Mouse (Mus musculus): ENCODE data around the gene Rps16.

The Rps16 gene

DNA sequence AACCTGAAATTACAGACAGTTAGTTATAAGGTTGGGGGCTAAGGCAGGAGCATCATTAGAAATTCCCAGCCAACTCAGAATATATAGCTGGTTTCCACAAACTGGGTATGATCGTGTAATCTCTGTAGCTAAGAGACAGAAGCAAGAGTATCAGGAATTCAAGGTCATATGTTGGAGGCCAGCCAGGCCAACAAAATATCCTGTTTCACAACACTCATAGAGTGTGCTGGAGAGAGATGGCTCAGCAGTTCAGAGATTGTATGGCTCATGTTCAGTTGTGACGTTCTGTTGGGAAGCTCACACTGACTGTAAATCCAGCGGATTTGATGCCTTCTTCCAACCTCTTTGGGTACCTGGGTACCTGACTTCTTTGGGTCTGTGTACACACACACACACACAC, 2.7 kb upstream of the Rps16 start:
- DNase-seq (ENCODE audit: low read depth, low spot score): no peak

- DNase-seq (ENCODE audit: low read depth, low spot score): no peak
These were observed 1.9 kb upstream of the Rps16 start for GRCm38 (mm10) chr7:28348601-28349000.

- no peak for DNase-seq (ENCODE audit: low read depth, low spot score)
These were observed 1.3 kb downstream of the Rps16 start for GRCm38 (mm10) chr7:28351676-28352191.

- no peak for DNase-seq (ENCODE audit: low read depth, low spot score)
These were observed 2.8 kb downstream of the Rps16 start for GRCm38 (mm10) chr7:28353267-28353666.

DNA sequence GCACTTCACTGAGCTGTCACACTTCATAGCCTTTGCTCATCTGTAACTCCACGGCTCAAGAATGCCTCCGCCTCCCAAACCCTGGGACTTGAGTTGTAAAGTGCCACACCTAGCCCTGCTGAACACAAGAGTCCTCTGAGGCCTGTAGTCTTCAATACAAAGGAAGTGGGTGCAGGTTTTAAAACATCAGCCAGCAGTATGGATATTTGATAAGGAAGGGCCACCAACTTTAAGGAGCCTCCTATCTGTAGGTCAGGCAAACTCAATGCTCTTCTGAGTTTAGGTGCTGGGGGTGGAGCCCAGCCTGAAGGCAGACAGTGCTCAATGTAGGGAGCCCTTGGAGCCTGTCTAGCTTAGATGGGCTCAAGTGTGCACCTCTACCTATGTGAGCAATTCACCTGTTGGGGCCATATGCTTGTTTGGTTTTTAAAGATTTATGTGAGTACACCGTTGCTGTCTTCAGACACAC, 3.7 kb downstream of the Rps16 start:
- DNase-seq (ENCODE audit: low read depth, low spot score): no peak

- no peak for DNase-seq (ENCODE audit: low read depth, low spot score)
These were observed 4.1 kb downstream of the Rps16 start for GRCm38 (mm10) chr7:28354596-28354995.

DNA sequence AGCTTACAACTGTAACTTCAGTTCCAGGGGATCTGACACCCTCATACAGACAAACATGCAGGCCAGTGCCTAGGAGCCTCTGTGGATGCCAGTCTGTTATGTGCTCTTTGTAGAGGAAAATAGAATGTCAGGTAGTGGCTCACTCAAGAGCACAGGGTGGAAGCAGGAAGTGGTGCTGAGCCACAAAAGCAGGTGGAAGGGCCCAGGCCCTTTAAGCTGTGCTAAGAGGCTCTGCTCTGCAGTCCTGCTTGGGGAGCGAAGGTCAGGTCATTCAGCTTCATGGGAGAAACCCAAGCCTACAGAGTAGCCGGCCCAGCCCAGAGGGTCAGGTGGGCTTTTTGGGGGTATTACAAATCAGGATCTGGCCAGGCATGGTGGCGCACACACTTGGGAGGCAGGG, 4.8 kb downstream of the Rps16 start:
- DNase-seq (ENCODE audit: low read depth, low spot score): no peak

DNA sequence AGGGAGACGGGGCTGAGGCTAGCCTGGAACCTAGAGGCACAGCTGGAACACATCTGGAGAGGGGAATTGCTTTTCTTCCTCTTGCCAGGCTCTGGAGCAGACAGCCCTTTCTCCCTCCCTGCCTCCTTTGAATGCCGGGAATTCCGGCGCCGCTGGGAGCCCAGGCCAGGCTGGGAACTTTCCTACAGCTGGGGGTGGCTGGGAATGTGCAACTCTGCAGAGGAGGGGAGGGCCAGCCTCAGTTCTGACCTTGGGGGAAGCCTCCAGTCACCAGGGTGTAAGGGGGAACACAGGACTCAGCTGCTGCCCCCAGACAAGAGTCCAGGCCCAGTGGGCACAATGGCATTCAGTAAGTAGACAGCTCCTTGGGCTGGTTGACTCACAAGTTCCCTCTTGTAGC, 6.5 kb downstream of the Rps16 start:
- no peak for DNase-seq (ENCODE audit: low read depth, low spot score)

DNA sequence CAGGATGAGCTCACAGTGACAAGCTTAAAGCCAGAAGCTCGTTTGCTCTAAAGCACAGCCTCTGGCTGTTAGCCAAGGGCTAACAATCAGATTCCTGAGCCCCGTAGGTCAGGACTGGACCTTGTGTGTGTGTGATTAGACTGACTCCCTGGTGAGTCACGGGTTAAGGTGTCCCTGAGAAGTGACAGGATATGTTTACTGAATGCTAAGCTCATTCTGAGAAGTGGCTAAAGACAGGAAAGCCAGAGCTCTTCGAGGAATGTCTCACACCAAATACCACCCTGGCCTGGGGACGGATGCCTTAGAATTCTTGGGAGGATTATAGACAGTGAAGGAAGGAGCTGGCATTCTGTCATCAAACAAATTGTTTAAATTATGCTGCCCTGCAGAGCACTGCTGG, 7.5 kb downstream of the Rps16 start:
- no peak for DNase-seq (ENCODE audit: low read depth, low spot score)

DNA sequence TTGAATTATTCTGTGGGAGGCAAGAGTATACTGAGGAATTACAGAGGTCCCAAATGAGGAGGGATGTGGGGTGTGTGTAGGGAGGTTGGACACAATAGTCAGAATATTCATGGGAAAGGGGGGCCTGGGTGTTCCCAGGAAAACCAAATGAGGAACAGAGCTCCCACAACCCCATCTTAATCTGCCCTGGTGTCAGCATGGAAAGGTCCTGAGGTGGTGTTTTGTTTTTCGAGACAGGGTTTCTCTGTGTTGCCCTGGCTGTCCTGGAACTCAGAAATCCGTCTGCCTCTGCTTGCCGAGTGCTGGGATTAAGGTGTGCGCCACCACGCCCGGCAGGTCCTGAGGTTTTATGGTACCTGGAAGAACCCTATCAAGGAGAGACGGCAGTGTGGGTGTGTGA, 8.0 kb downstream of the Rps16 start:
- DNase-seq (ENCODE audit: low read depth, low spot score): no peak

DNA sequence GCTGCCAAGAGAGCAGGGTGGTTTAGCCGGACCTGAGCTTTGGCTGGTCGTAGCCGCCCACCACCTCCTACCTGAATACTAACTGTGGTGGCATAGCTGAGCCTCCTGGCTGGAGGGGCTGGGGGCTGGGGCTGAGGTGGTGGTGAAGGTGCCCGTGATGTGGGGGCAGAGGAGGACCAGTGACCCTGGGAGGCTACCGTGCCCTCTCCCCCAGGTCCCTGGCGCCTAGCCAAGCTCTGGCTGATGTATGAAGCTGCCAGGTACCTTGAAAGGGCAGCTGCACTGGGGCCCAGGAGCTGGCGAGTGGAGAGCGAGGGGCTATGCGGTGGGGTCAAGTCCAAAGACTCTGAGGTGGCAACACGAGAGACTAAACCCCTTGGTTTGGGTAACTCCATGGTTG, 9.4 kb downstream of the Rps16 start:
- no peak for DNase-seq (ENCODE audit: low read depth, low spot score)

DNA sequence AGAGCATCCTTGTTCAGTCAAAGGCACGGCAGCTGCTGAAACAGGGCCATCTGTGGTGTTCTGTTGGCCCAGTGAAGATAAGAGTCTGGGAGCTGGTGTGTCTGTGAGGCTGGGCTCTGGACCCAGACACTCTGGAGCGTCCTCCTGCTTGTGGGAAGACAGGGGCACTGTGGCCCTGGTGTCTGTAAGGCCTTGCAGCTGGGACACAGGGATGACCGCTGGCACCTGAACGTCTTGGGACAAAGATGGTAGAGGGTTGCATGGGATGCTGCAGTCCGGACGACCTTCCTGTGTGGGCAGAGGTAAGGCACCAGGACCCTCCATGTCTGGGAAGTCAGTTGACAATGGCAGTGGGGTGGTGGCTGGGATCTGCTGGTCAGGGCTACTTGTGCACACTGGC, 9.8 kb downstream of the Rps16 start:
- DNase-seq (ENCODE audit: low read depth, low spot score): no peak

DNA sequence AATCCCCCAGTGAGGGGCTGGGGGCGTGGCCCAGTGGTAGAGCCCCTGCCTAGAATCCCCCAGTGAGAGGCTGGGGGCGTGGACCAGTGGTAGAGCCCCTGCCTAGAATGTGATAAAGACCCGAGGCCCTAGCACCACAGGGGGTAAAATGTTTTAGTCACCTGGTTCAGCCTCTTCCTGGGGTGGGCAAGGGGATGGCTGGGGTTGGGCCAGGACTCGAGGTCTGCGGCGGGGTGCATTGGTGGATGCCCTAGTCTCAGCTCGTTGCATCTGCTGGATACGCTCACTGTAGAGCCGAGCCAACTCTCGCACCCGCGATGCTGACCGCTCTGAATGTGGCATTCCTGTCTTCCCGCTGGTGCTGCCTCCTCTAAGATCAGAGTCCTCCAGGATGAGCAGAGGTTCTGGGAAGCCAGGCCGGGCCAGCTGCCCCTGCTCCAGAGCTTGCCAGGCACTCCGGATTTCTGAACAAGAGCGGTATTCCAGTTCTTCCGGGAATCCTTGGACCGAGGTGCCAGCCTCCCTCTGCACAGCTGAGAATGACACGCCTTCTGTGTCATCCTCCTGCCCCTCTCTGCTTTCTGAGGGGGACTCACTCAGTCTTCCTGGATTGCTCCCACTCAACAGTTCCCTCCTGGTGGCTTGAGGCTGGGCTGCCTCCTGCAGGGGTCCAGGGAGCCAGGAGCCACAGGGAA, 11.3 kb downstream of the Rps16 start:
- DNase-seq (ENCODE audit: low read depth, low spot score): no peak

DNA sequence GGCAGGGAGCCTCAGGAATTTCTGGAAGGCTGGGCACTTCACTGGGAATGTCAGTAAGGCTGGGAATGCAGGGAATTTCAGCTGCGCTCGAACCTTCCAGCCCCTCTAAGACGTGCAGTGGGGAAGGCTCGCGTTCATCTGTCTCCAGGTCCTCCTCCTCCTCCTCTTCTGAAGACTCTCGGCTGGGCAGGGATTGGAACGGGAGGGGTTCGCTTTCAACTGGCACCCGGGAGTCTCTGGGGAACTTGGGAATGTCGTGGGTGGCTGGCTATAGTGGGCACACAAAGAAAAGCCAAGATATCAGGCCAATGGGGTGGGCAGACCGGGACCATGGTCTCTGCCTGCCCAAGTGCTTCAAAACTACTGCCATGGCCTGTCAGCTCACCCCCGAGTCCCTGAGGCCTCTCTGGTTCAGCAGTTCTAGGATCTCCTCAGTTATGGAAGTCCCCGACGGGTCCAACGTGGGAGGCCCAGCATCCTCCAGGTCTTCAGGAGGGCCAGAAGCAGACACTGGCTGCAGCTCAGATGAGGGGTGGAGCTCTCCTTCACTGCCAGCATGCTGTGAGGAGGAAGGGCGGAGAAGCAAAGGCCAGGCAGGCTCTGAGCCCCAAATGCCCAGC, 12.1 kb downstream of the Rps16 start:
- no peak for DNase-seq (ENCODE audit: low read depth, low spot score)

DNA sequence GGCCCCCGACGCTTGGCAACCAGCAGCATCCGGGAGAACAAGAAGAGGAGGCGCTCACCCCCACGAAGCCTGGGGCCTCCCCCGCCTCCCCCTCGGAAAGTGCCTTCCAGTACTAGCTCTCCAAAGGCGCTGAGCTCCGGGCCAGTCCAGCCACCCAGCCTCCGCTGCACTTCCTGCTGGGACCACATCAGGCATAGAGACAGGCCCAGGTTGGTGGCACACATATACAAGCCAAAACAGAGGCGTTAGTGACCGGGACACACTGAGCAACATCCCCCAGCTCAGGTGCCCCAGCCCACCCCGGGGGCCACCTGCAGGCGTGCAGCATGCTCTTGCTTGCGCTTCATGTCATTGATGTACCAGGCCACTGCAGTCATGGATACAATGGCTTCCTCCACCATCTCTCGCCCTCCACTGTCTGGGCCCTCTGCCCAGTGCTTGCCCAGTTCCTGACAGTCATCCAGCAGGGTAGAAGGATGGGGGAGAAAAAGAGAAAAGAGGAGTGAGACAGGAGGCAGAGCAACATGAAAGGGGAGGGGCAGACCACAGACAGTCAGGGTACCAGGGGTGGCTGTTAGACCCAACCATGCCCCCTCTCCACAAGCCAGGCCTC, 17.3 kb downstream of the Rps16 start:
- DNase-seq (ENCODE audit: low read depth, low spot score): no peak

DNA sequence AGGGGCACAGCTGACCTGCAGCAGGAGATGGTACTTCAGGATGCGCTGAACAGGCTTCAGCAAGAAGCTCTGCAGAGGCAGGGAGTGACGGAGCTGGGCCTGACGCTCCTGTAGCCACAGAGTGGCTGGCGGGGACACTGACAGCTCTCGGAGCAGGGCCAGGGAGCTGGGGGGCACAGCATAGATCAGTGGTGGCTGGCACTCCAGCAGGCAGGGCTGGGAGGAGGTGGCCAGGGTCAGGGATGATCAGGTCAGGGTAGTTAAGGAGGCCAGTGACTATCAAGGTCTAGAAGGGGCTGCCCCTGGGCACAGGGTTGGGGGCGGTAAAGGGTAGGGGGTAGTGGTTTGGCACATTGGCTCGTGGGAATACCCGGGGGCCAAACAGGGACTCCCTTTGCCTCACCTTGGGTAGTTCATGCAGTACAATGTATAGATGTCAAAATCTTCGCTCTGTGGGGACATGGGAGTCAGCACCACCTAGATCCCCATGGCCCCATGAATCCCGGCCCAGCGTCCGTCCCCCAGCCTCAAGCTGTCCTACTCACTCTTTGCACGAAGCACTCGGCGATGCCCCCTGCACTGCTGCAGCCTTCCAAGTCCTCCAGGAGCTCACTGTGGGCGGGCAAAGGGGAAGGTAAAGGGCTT, 17.9 kb downstream of the Rps16 start:
- DNase-seq (ENCODE audit: low read depth, low spot score): no peak

GRCm38 (mm10) chr7:28370051-28370450, 19.6 kb downstream of the Rps16 start:
- DNase-seq (ENCODE audit: low read depth, low spot score): no peak

GRCm38 (mm10) chr7:28370977-28371513, 20.6 kb downstream of the Rps16 start:
- no peak for DNase-seq (ENCODE audit: low read depth, low spot score)

- DNase-seq (ENCODE audit: low read depth, low spot score): no peak
These were observed 21.1 kb downstream of the Rps16 start for GRCm38 (mm10) chr7:28371514-28371989.

GRCm38 (mm10) chr7:28372251-28373108, 22.0 kb downstream of the Rps16 start, which contains the start of gene Plekhg2:
Gene Plekhg2 (minus strand): TSS chr7:28372599.
- DNase-seq (ENCODE audit: low read depth, low spot score): peak; percentile 100

DNA sequence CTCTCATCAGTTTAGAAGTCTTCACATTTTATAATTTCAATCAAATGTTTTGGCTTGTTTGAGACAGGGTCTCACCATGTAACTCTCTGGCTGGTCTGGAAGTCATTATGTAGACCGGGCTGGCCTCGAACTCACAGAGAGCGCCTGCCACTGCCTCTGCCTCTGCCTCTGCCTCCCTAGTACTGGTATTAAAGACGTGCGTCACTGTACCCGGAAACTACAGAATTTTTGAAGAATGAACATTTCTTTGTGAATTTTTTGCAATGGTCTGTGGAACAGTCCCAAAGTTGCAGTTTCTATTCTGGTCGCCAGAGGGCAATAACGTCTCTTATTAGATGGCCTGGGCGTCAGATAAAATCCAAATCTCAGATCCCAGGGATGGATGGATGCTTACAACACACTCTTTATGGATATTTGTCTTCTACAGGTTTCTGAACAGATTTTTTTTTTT, 22.7 kb downstream of the Rps16 start:
- peak; percentile 91 for DNase-seq (ENCODE audit: low read depth, low spot score)
